Mouse (Mus musculus): Measurements from ENCODE around the gene Chml. TPM values are rescaled to one million over a fixed set of nuclear protein-coding genes. Genes with fewer than 3 reads are reported as not detected.
A peak's percentile ranks its signal among the peaks of the same experiment; 100 is the strongest.

Gene Chml
- 3.8 TPM for polyA plus RNA-seq (2021)

DNA sequence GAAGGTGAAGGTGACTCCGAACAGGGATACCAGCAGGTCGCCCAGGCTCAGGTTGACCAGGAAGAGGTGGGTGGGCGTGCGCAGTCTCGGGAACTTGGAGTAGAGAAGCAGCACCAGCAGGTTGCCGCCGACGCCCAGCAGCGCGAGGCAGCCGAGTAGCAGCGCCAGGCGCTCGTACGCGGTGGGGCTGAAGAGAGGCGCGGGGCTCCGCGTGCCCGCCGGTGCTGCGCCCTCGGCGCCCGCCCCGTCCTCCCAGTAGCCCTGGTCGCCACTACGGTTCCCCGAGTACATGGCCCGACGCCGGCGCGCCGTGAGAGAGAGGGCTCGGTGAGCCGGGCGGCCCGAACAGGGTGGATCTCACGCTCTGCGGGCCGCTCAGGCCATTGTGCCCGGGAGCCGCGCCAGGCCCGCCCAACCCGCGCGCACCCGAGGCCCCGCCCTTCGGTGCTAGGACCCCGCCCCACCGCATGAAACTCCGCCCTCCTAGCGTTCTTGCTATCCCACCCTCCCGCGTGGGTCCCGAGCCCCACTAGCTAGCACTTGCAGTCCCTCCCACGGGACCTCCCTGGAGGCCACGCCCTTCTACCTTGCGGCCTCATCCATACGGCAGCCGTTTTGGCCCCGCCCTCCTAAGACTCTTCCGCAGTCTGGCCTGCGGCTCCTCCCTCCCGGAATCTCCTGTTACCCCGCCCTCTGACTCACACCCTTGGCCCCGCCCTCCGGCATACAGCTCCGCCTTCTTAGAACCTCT is at the start of gene Chml, which contains the start of gene Opn3:
Gene Chml (minus strand): TSS at position 656 of the 751 bp plus-strand sequence.
Gene Opn3 (minus strand): TSS at position 531 of the 751 bp plus-strand sequence.
- no peaks in the 10 kb centered on the region for H3K27me3 ChIP-seq
- no peak for TF ChIP-seq CTCF (IDR thresholded peaks at IDR 0.05)
- ChIA-PET POLR2A (no interaction called here), CTCF (interaction anchor here (1.2 to 1.6 kb wide), 2 partner anchors 14 to 23 kb away, joined by 3 to 4 read pairs; no protein-coding TSS in a partner anchor)
- in situ Hi-C loops (cut with MboI; ENCODE audit: low pct_unique_long_range_greater_than_20kb): loop anchor here (5.0 kb wide), 2 partner anchors 65 to 190 kb away; partner anchors contain the start of genes Exo1 and Fh1
- DNase-seq (ENCODE audit: low read depth, low spot score) (peak; percentile 94), ATAC-seq (peak; percentile 99)

DNA sequence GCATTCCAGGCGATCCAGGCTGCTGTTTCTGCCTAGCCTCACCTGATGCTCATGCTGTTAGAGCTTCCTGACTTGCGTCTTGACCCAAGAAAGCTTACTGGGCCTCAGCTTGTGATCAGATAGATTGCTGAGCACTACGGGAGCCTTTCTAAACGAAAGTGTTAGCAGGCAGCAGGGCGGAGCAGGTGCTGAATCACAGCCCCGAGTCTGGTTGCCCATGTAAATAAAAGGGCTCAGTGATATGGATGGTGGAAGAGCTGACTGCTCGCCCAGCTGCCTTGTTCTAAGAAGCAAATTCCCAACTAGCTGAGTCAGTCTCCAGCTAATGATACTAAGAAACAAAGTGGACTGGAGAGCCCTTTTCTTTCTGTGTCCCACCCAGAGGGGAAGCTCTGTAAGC is 33.1 kb upstream of the Chml start:
- in situ Hi-C loops (cut with MboI; ENCODE audit: low pct_unique_long_range_greater_than_20kb): no loop called here
- ChIA-PET POLR2A (no interaction called here), CTCF (no interaction called here)
- DNase-seq (ENCODE audit: low read depth, low spot score) (no peak), ATAC-seq (no peak)
- TF ChIP-seq CTCF (IDR thresholded peaks at IDR 0.05): no peak
- peaks cover 3% of the 10 kb centered on the region for H3K27me3 ChIP-seq

- no peak for TF ChIP-seq CTCF (IDR thresholded peaks at IDR 0.05)
- CTCF ChIA-PET: no interaction called here
- no peak for ATAC-seq
- DNase-seq (ENCODE audit: low read depth, low spot score): no peak
- POLR2A ChIA-PET: no interaction called here
- in situ Hi-C loops (cut with MboI; ENCODE audit: low pct_unique_long_range_greater_than_20kb): no loop called here
- peaks cover 11% of the 10 kb centered on the region for H3K27me3 ChIP-seq
Measured at GRCm38 (mm10) chr1:175716832-175717231, 24.1 kb upstream of the Chml start.

DNA sequence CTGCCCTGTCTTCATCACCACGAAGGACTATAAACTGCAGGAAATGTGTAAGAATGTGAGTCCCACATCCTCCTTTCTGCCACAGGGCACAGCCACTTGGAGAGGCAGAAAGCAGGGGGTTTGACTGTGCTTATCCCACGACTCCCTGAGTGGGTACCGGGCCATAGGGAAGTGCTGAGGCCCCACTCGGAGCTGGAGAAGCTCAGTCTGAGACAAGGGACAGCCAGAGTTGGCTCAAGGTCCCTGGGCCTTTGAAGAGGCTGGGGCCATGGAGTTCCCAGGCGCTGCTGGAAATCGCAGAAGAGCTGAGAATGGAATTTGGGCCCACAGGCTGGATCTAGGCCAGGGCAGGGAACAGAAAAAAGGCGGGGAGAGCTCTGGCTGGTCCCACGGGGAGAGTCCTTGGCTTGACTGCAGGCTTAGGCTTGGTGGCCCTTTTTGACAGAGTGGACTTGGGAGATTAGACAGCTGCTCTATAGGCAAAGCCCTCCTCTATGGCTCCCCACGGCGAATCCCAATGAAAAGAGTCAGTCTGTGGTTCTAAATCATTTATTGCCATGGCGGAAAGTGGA is 19.7 kb upstream of the Chml start:
- DNase-seq (ENCODE audit: low read depth, low spot score): no peak
- H3K27me3 ChIP-seq: peaks cover 5% of the 10 kb centered on the region
- in situ Hi-C loops (cut with MboI; ENCODE audit: low pct_unique_long_range_greater_than_20kb): no loop called here
- no peak for ATAC-seq
- POLR2A ChIA-PET: no interaction called here
- TF ChIP-seq CTCF (IDR thresholded peaks at IDR 0.05): no peak
- CTCF ChIA-PET: no interaction called here

GRCm38 (mm10) chr1:175708013-175708412 is 15.3 kb upstream of the Chml start:
- POLR2A ChIA-PET: no interaction called here
- no peak for ATAC-seq
- CTCF ChIA-PET: no interaction called here

DNA sequence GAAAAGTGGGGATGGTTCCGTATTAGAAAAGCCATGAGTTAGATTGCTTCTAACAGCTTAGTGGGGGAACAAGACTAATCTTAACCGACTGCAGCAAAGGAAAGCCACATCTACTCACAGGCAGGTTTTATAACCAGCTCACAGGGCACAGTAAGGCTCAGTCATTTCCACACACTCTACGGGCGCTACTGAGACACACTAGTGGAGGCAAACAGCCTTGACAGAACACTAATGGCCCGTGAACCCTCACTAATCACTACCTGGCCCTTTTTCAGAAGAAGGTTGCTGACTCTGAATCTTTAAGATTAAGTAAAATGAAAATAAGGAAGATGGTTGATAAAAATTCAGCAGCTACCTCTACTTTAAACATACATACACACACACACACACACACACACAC is 14.9 kb upstream of the Chml start:
- DNase-seq (ENCODE audit: low read depth, low spot score) (no peak), ATAC-seq (no peak)
- ChIA-PET CTCF (no interaction called here), POLR2A (no interaction called here)
- TF ChIP-seq CTCF (IDR thresholded peaks at IDR 0.05): no peak
- peaks cover 7% of the 10 kb centered on the region for H3K27me3 ChIP-seq
- in situ Hi-C loops (cut with MboI; ENCODE audit: low pct_unique_long_range_greater_than_20kb): no loop called here

More at GRCm38 (mm10) chr1:175708013-175708412, 15.3 kb upstream of the Chml start:
- in situ Hi-C loops (cut with MboI; ENCODE audit: low pct_unique_long_range_greater_than_20kb): no loop called here
- DNase-seq (ENCODE audit: low read depth, low spot score): no peak
- H3K27me3 ChIP-seq: peaks cover 7% of the 10 kb centered on the region
- no peak for TF ChIP-seq CTCF (IDR thresholded peaks at IDR 0.05)

- in situ Hi-C loops (cut with MboI; ENCODE audit: low pct_unique_long_range_greater_than_20kb): no loop called here
- peaks cover 7% of the 10 kb centered on the region for H3K27me3 ChIP-seq
- no peak for DNase-seq (ENCODE audit: low read depth, low spot score)
- CTCF ChIA-PET: no interaction called here
- no peak for TF ChIP-seq CTCF (IDR thresholded peaks at IDR 0.05)
- POLR2A ChIA-PET: no interaction called here
- no peak for ATAC-seq
Measured at GRCm38 (mm10) chr1:175701145-175701544, 8.4 kb upstream of the Chml start.

GRCm38 (mm10) chr1:175699796-175700195 is 7.1 kb upstream of the Chml start:
- DNase-seq (ENCODE audit: low read depth, low spot score) (no peak), ATAC-seq (no peak)
- POLR2A ChIA-PET: interaction anchor here (0.7 kb wide), 1 partner anchor 84 kb away, joined by 6 read pairs; no protein-coding TSS in a partner anchor
- in situ Hi-C loops (cut with MboI; ENCODE audit: low pct_unique_long_range_greater_than_20kb): no loop called here
- peaks cover 7% of the 10 kb centered on the region for H3K27me3 ChIP-seq
- CTCF ChIA-PET: no interaction called here
- TF ChIP-seq CTCF (IDR thresholded peaks at IDR 0.05): no peak

- no peak for TF ChIP-seq CTCF (IDR thresholded peaks at IDR 0.05)
- CTCF ChIA-PET: no interaction called here
- POLR2A ChIA-PET: no interaction called here
- in situ Hi-C loops (cut with MboI; ENCODE audit: low pct_unique_long_range_greater_than_20kb): no loop called here
- H3K27me3 ChIP-seq: peaks cover 7% of the 10 kb centered on the region
- ATAC-seq (no peak), DNase-seq (ENCODE audit: low read depth, low spot score) (no peak)
Measured at GRCm38 (mm10) chr1:175699375-175699774, 6.7 kb upstream of the Chml start.

GRCm38 (mm10) chr1:175698293-175698692 is 5.6 kb upstream of the Chml start, which contains the start of gene Wdr64:
Wdr64 (plus strand) TSS chr1:175698593.
- CTCF ChIA-PET: no interaction called here
- H3K27me3 ChIP-seq: no peaks in the 10 kb centered on the region
- in situ Hi-C loops (cut with MboI; ENCODE audit: low pct_unique_long_range_greater_than_20kb): no loop called here
- POLR2A ChIA-PET: no interaction called here
- DNase-seq (ENCODE audit: low read depth, low spot score): no peak
- TF ChIP-seq CTCF (IDR thresholded peaks at IDR 0.05): no peak
- ATAC-seq: no peak

DNA sequence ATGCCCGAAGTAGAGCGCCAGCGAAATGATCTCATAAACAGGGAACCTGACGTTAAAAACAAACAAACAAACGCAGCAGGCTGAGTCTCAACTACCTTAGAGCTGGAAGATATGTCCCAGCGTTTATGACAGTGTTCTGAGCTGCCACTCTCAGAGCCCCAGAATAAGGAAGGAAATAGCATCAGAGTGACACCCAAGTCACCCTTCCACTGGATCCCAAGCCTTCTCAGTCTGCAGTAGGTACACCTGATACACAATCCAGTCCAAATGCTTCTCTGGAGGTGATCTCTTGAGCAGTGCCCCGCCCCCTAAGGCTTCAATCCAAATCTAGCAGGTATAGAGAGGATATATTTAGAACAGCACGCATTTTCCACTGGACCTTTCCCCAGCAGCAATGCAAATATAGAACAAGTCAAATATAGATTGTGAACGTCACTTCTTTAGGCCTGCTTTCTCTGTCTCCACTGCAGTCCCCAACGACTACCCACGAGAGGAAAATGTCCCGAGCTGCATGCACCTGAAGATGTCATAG is 794 bp upstream of the Chml start:
- POLR2A ChIA-PET: no interaction called here
- in situ Hi-C loops (cut with MboI; ENCODE audit: low pct_unique_long_range_greater_than_20kb): loop anchor here (5.0 kb wide), 2 partner anchors 66 to 189 kb away; partner anchors contain the start of genes Exo1 and Fh1
- no peak for DNase-seq (ENCODE audit: low read depth, low spot score)

More for the DNA sequence above, 794 bp upstream of the Chml start:
- TF ChIP-seq CTCF (IDR thresholded peaks at IDR 0.05): no peak
- CTCF ChIA-PET: interaction anchor here (1.2 kb wide), 1 partner anchor 13 kb away, joined by 3 read pairs; no protein-coding TSS in a partner anchor
- no peaks in the 10 kb centered on the region for H3K27me3 ChIP-seq
- no peak for ATAC-seq

All from Patski (cell line).